Mouse (Mus musculus) ES-E14 (cell line): ENCODE results near the gene Hdac4.

Experiments
- CHD2 ChIP-seq: IDR thresholded peaks from 2 replicates; pipeline ENCODE4 v1.6.1; 2014; ENCODE audit warnings: mild to moderate bottlenecking, low read depth, low read length, inconsistent platforms
- HCFC1 ChIP-seq: IDR thresholded peaks from 2 replicates; pipeline ENCODE4 v1.6.1; 2012; ENCODE audit warnings: low read length, inconsistent platforms, borderline replicate concordance; ENCODE audit not compliant: insufficient read depth
- MAFK ChIP-seq: IDR thresholded peaks from 2 replicates; pipeline ENCODE4 v1.6.1; 2014; ENCODE audit warnings: mild to moderate bottlenecking, low read depth, low read length, inconsistent platforms; ENCODE audit not compliant: insufficient read depth
- ZC3H11A ChIP-seq: IDR thresholded peaks from 2 replicates; pipeline ENCODE4 v1.6.1; 2012; ENCODE audit warnings: low read depth, mild to moderate bottlenecking, inconsistent platforms, low read length, borderline replicate concordance
- ZNF384 ChIP-seq: IDR thresholded peaks from 2 replicates; pipeline ENCODE4 v1.6.1; 2012; ENCODE audit warnings: low read depth, low read length, inconsistent platforms

GRCm38 (mm10) chr1:92060532-92061064, 134.9 kb downstream of the Hdac4 start:
- no peak for TF ChIP-seq CHD2
- no peak for TF ChIP-seq HCFC1
- no peak for TF ChIP-seq ZNF384
- TF ChIP-seq MAFK, result no peak
- TF ChIP-seq ZC3H11A, result no peak
